Mouse (Mus musculus) hindbrain, postnatal 0 days (tissue): ENCODE results near the gene Rasip1. TPM values are rescaled to one million over a fixed set of nuclear protein-coding genes. Genes with fewer than 3 reads are reported as not detected.
A peak's percentile ranks its signal among the peaks of the same experiment; 100 is the strongest.

Source experiments
- ATAC-seq: fragments of 200-750 bp; cut with Nextera tagmentation; 2 replicates; pipeline ENCODE4 v1.8.0; 2017; ENCODE audit warnings: mild to moderate bottlenecking, moderate TSS enrichment, moderate library complexity
- DNase-seq: peaks from one replicate; pipeline ENCODE4 v3.0.0-alpha.2; 2015; ENCODE audit warnings: low spot score
- H3K27ac ChIP-seq: fragments of 300-500 bp; sonication (generic); 2 replicates; pipeline ENCODE4 v1.5.1; 2014; ENCODE audit warnings: mild to moderate bottlenecking
- H3K27me3 ChIP-seq: fragments of 300-500 bp; sonication (generic); 2 replicates; pipeline ENCODE4 v1.6.1; 2014; ENCODE audit warnings: low read length, mixed read lengths; ENCODE audit not compliant: insufficient read depth
- H3K36me3 ChIP-seq: fragments of 300-500 bp; sonication (generic); 2 replicates; pipeline ENCODE4 v1.6.1; 2014; ENCODE audit warnings: low read length, mixed read lengths; ENCODE audit not compliant: insufficient read depth
- H3K4me1 ChIP-seq: fragments of 300-500 bp; sonication (generic); 2 replicates; pipeline ENCODE4 v1.6.1; 2014; ENCODE audit warnings: antibody characterized with exemption, low read length, mixed read lengths; ENCODE audit not compliant: insufficient read depth
- H3K4me2 ChIP-seq: fragments of 300-500 bp; sonication (generic); 2 replicates; pipeline ENCODE4 v1.6.1; 2014; ENCODE audit warnings: low read depth, mild to moderate bottlenecking, low read length, moderate library complexity, mixed read lengths
- H3K4me3 ChIP-seq: fragments of 300-500 bp; sonication (generic); 2 replicates; pipeline ENCODE4 v1.5.1; 2014; ENCODE audit warnings: low read length
- H3K9ac ChIP-seq: fragments of 300-500 bp; sonication (generic); replicated peaks from 2 replicates; pipeline ENCODE4 v1.6.1; 2014; ENCODE audit warnings: mild to moderate bottlenecking, low read length, moderate library complexity, mixed read lengths
- H3K9me3 ChIP-seq: fragments of 300-500 bp; sonication (generic); 2 replicates; pipeline ENCODE4 v1.6.1; 2016; ENCODE audit warnings: low read length, mixed read lengths
- CTCF ChIP-seq: IDR thresholded peaks from 2 replicates; pipeline ENCODE4 v1.5.1; 2016; ENCODE audit warnings: antibody characterized with exemption, control low read depth, low read depth
- WGBS: fragments of 180-500 bp; shearing (Covaris S2); extraction: QIAGEN DNeasy Blood & Tissue Kit; methylation state at CpG from one replicate; pipeline ENCODE4 v1.1.7; 2014; 5-methylcytosine and 5-hydroxymethylcytosine counted together
- polyA plus RNA-seq: library from polyadenylated mRNA; unstranded; fragments of >200 nt; fragmentation: Nextera tagmentation; extraction: Ambion mirVana; gene quantifications from 2 replicates; pipeline ENCODE4 v1.2.1, GENCODE M21; 2015
- total RNA-seq: library from RNA; depleted of rRNA; stranded (reverse); fragments of >200 nt; gene quantifications from 2 replicates; pipeline ENCODE4 v1.2.3, GENCODE M21; 2014

The Rasip1 gene
- total and polyA plus RNA-seq, 2 experiments from 2014 or later, result 18.7 to 36.4 TPM

DNA sequence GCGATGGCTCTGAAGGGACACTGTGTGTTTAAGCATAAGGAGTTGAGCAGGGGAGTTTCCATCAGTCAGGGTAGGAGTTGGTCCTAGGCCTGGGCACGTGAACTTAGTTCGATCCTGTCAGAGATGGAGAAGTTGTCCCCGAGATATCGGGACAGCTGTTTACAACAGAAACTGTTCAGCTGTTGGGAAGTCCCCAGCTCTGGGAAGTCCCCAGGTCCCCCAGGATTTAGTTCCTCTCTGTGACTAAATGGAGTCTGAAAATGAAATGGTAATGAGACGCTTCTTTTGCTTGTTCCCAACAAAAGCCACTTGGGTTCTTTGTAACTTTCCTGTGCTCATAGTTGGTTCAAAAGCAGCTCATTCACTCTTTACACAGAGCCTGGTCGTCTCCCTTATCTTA, 35.4 kb upstream of the Rasip1 start:
- Histone ChIP-seq H3K27me3 (no peaks in the 10 kb centered on the region), H3K4me1 (no peaks in the 10 kb centered on the region), H3K36me3 (no peaks in the 10 kb centered on the region), H3K9me3 (no peaks in the 10 kb centered on the region), H3K27ac (no peak overlapping the region), H3K4me3 (no peak overlapping the region), H3K9ac (no peak overlapping the region), H3K4me2 (no peak overlapping the region)
- no peak for DNase-seq
- TF ChIP-seq CTCF, result no peak
- no peak for ATAC-seq
- 71% methylated on average over 7 of the region's 7 CpGs for WGBS

- WGBS, result 24% methylated on average over 10 of the region's 10 CpGs
- no peak overlapping the region for H3K4me3 ChIP-seq
- no peaks in the 10 kb centered on the region for H3K4me1 ChIP-seq
- H3K36me3 ChIP-seq, result no peaks in the 10 kb centered on the region
- H3K9ac ChIP-seq, result no peak overlapping the region
- peak; percentile 82 for DNase-seq
- peak; percentile 91 for TF ChIP-seq CTCF
- no peak overlapping the region for H3K4me2 ChIP-seq
- no peaks in the 10 kb centered on the region for H3K9me3 ChIP-seq
- no peak overlapping the region for H3K27ac ChIP-seq
- H3K27me3 ChIP-seq, result no peaks in the 10 kb centered on the region
- no peak for ATAC-seq
These were observed 34.0 kb upstream of the Rasip1 start for GRCm38 (mm10) chr7:45593118-45593815.

DNA sequence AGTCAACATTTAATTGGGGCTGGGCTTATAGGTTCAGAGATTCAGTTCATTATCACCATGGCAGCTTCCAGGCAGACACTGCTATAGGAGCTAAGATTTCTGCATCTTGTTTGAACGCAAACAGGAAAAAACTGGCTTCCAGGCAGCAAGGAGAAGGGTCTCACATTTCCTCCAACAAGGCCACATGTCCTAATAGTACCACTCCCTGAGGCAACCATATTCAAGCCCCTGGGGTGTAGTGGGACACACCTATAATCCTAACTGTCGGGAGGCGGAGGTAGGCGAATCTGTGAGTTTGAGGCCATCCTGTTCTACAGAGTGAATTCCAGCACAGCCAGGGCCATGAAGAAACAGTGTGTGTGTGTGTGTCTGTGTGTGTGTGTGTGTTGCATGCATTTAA, 32.1 kb upstream of the Rasip1 start:
- WGBS, result 82% methylated on average over 4 of the region's 4 CpGs
- Histone ChIP-seq H3K27ac (no peak overlapping the region), H3K4me2 (no peak overlapping the region), H3K9ac (no peak overlapping the region), H3K9me3 (no peaks in the 10 kb centered on the region), H3K4me1 (no peaks in the 10 kb centered on the region), H3K36me3 (no peaks in the 10 kb centered on the region), H3K4me3 (no peak overlapping the region), H3K27me3 (no peaks in the 10 kb centered on the region)
- TF ChIP-seq CTCF, result no peak
- DNase-seq (no peak), ATAC-seq (no peak)

DNA sequence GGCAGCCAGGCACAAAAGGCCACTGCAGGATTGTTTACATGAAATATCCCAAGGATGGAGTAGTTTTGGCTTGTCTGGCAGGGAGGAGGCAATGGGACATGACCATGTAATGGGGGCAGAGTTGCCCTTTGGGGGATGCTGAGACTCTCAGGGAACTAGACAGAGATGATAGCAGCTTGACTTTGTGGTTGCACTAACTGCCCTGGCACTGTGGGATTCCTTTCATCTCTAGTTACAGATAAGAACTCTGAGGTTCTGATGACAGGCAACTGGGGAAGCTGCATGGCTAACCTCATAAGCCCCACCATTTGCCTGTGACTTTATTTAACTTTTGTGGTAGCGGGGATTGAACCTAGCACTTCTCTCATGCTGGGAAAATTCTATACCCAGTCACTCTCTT, 31.2 kb upstream of the Rasip1 start:
- H3K36me3 ChIP-seq, result no peaks in the 10 kb centered on the region
- no peak overlapping the region for H3K4me2 ChIP-seq
- WGBS, result 70% methylated on average over 1 of the region's 1 CpGs
- no peak overlapping the region for H3K9ac ChIP-seq
- no peak overlapping the region for H3K4me3 ChIP-seq
- no peak for ATAC-seq
- no peak overlapping the region for H3K27ac ChIP-seq
- no peak for TF ChIP-seq CTCF
- DNase-seq, result no peak
- H3K4me1 ChIP-seq, result no peaks in the 10 kb centered on the region
- H3K9me3 ChIP-seq, result no peaks in the 10 kb centered on the region
- H3K27me3 ChIP-seq, result no peaks in the 10 kb centered on the region

- Histone ChIP-seq H3K36me3 (no peaks in the 10 kb centered on the region), H3K4me1 (no peaks in the 10 kb centered on the region), H3K9ac (no peak overlapping the region), H3K27me3 (no peaks in the 10 kb centered on the region), H3K27ac (no peak overlapping the region), H3K4me2 (no peak overlapping the region), H3K9me3 (no peaks in the 10 kb centered on the region), H3K4me3 (no peak overlapping the region)
- DNase-seq (no peak), ATAC-seq (no peak)
- TF ChIP-seq CTCF, result no peak
- 91% methylated on average over 5 of the region's 5 CpGs for WGBS
These were observed 30.3 kb upstream of the Rasip1 start for GRCm38 (mm10) chr7:45597013-45597412.

DNA sequence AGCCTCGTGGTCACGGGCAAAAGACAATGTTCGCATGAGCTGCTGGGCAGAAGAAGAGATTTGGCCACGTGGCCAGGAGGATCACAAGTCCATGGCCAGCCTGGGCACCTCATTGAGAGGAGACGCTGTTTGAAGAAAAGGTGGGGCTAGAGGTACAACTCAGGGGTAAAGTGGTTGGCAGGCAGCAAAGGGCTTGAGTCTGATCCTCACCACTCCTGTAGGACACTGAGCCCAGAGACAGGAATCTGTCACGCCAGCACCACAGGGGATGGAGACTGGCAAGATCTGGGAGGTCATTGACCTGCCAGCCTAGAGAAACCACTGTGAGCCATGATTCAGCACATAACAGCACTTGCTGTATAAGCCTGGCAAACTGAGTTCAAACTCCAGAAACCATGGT, 29.8 kb upstream of the Rasip1 start:
- no peaks in the 10 kb centered on the region for H3K36me3 ChIP-seq
- TF ChIP-seq CTCF, result no peak
- H3K9me3 ChIP-seq, result no peaks in the 10 kb centered on the region
- no peak overlapping the region for H3K9ac ChIP-seq
- no peak overlapping the region for H3K4me3 ChIP-seq
- WGBS, result 74% methylated on average over 6 of the region's 6 CpGs
- no peak overlapping the region for H3K27ac ChIP-seq
- H3K4me2 ChIP-seq, result no peak overlapping the region
- no peak for DNase-seq
- H3K4me1 ChIP-seq, result no peaks in the 10 kb centered on the region
- ATAC-seq, result no peak
- no peaks in the 10 kb centered on the region for H3K27me3 ChIP-seq
